Mouse (Mus musculus) T-helper 2 cell (primary cell): ENCODE results near the gene Tctex1d4.

ENCODE experiments used
- in situ Hi-C: fragments of 300-600 bp; cut with MboI, MseI; formaldehyde crosslinking; loops from one replicate; pipeline ENCODE4 v1.15.1; 2025; ENCODE audit warnings: high pct_unique_total_duplicates

The Tctex1d4 gene

DNA sequence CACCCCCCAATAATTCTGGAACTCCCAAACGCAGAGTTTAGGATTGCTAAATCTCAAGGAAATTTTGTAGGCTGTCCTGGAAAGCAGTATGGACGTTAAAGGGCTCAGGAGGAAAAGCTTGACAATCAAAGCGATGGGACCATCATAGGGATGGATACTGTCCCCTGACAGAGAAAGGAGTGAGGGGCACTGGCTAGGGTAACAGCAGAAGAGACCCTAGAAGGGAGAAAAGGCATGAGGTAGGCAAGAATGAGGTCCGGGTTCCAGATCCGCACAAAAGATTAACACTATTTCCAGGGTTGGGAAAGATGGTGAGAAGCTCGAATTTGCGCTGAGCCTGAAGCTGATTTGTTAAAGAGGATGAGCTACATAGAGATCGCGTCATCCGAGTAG, 6.5 kb upstream of the Tctex1d4 start:
- in situ Hi-C loops, result no loop called here

DNA sequence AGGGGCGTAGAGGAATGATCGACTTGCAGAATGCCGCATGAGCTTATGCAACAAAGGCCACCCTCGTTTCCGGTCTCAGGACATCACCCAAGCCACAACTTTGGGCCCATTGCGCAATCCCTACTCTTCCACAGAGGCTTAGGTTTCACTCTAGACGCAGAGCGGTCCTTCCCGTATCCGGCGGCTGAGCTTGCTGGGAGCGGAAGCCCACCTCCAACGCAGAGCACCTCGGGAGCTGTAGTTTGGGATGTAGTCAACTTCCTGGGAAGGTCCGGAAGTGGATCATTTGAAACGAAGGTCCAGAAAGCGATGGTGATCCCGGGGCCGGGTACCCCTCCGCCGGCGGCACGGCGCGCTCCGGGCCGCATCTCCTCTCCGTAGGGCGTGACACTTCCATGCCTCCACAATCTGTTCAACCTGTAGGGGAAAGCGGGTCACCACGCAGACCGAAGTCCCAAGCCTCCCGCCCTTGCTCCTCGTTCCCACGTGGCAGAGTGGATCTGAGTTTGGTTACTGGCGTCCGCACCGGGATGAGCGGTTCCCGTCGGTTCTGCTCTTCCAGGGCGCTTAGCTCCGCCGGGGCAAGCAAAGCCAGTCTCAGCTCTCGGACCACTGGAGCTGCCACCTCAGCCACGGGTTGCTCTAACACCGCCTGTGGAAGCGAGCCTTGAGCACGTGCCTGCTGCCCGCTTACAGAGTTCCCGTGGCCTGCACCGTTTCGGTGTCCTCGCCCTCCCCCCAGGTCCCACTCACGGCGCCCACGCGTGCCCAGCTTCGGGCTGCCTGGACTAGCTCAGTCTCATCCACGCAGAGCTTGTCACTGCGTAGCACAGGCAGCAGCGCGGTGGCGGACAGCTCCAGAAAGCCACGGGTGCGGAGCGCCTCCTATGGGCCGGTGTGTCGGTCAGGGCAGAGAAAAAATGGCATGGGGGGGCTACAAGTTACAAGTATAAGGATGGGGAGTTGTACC, 5.9 kb upstream of the Tctex1d4 start:
- in situ Hi-C loops, result no loop called here

DNA sequence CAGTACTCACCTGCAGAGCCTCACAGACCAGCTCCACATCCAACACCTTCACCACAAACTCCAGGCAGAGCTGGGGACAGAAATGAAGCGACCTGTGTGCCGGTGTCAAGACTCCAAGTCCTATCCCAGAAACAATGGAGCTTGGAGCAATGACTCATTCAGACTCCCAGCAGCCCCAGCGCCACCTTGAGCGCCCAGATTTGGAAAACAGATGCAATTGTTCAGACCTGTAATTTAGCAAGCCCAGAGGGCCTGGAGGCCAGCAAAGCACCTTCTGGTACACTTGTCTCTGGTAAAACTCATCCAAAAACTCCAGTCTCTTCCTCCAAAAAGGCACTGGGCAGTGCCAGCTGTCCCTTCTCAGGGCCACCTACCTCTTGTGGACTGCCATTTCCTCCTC, 4.4 kb upstream of the Tctex1d4 start:
- in situ Hi-C loops, result no loop called here

DNA sequence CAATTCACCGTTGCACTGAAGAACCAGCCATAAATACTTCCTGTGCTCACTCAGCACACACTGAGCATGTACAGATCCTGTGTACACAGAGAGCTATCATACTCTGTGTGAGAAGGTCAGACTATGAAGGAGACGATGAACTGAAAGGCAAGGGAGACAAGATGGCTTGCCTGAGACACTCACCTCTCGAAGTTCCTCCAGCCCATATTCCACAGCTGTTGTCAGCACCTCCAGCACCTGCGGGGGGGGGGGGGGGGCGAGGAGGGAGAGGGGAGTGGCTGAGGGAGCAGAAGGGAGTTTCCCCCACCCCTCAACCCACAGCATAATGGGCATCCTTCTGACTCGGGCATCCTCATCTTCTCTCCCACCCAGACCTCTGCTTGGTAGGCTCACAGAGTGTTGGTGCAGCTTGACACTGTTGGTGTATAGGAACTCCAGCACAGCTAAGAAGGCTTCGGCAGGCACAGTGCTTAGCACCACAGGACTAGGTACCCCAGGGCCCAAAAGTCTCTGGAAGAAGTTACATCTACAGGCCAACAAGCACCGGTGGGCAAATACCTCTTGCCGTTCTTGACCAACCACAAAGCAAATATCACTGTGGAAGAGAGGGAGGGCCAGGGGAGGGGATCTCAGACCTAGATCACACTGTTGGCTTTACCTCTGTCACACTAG, 2.9 kb upstream of the Tctex1d4 start:
- in situ Hi-C loops, result no loop called here

DNA sequence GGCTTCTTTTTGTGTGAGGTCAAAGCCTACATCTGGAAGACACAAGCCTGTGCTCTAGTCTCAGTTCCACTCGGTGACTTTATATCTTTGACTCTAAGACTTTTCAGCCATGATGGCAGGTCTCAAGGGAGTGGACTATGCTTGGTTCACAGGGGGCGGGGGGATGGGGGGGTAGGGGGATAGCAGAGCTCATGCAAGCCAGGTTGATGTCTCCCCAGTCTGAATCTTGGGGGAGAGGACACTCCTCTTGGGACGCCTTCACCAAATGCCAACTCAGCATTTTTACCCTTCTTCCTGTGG, 2.4 kb upstream of the Tctex1d4 start:
- in situ Hi-C loops, result no loop called here

- in situ Hi-C loops, result no loop called here
Measured at GRCm38 (mm10) chr4:117124518-117125347, 1.9 kb upstream of the Tctex1d4 start.

DNA sequence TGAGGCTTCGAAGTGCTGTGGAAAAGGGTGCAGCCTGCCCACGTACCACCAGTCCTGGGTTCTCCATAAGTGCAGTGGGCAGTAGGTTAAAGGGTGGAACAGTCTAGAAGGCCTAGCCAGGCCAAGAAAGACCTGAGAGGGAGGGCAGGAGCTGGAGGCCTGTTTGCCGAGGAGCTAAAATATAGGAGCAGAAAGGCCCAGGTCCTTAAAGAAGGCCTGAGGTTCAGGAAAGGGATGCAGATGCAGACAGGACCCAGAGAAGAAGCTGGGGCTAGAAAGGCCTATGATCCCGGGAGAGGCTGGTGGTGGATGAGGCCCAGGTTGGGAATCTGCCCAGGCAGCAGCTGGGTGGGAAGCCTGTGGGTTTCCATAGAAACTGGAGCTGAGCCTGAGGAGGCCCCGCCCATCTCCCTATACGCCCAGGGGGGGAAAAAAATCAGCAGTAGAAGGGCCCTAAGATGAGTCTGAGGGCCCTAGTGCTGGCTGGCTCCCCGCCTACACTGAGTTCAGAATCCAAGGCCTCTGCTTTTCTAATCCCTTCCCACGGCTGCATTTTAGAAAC, 1.2 kb upstream of the Tctex1d4 start, which contains the start of gene Btbd19:
Gene Btbd19, minus strand, starts transcription at position 378 of the 562 bp plus-strand sequence.
- in situ Hi-C loops, result no loop called here

DNA sequence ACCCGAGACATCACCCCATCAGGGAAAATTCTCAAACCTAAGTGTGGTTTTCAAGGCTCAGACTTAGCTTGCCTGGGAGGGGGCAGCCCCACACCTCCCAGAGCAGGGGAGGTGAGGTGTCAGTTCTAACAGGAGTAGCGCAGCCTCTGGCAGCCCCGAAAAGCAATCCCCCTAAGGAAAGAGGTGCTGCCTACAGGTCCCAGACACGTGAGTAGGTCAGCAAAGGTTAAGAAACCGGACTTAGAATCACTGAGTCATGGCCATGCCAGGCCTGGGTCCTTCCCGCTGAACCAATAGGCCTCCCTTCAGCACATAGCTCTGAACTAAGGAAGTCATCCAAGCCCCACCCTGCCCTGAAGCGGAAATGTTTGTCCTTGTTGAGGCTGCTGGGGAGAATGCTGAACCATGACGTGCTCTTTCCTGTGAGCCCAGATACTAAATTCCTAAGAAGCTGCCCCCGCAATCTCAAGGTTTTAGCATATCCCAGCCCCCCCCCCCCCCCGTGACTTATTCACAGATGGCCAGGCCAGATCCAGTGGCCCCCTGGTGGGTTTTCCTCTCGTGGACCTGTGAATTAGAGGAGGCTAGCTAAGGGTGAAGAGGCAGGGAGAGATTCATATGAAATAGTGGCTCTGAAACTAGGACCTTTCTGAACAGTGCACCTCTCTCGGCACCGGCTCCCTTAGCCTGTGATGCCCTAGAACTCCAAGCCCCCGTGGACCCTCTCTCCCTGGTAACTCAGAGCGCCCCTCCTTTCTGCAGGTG, 502 bp upstream of the Tctex1d4 start:
- in situ Hi-C loops, result no loop called here

GRCm38 (mm10) chr4:117127991-117128686, 1.5 kb downstream of the Tctex1d4 start:
- in situ Hi-C loops, result no loop called here

GRCm38 (mm10) chr4:117130790-117131189, 4.2 kb downstream of the Tctex1d4 start:
- in situ Hi-C loops, result loop anchor here (5.0 to 10.0 kb wide), 2 partner anchors 133 to 306 kb away; partner anchors contain the start of genes Hectd3 and Hpdl

DNA sequence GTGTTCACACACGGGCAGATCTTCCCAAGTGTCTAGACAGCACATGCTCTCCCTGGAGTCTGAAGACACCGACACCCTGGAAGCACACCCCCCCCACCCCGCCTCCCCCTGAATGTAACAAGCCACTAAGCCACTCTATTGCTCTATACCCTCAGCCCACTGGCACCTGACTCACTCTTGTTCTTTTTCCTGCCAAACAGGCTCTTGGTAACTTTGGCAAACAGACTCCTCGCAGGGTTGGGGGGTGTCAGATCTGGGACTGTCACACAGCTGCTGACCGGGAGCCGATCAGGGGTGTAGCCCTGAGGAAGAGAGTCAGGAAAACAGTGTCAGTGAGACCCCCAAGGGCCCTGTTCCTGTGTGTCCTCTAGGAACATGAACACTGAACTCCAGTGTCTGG, 4.6 kb downstream of the Tctex1d4 start:
- in situ Hi-C loops, result loop anchor here (5.0 to 10.0 kb wide), 2 partner anchors 134 to 306 kb away; partner anchors contain the start of genes Hectd3 and Hpdl

DNA sequence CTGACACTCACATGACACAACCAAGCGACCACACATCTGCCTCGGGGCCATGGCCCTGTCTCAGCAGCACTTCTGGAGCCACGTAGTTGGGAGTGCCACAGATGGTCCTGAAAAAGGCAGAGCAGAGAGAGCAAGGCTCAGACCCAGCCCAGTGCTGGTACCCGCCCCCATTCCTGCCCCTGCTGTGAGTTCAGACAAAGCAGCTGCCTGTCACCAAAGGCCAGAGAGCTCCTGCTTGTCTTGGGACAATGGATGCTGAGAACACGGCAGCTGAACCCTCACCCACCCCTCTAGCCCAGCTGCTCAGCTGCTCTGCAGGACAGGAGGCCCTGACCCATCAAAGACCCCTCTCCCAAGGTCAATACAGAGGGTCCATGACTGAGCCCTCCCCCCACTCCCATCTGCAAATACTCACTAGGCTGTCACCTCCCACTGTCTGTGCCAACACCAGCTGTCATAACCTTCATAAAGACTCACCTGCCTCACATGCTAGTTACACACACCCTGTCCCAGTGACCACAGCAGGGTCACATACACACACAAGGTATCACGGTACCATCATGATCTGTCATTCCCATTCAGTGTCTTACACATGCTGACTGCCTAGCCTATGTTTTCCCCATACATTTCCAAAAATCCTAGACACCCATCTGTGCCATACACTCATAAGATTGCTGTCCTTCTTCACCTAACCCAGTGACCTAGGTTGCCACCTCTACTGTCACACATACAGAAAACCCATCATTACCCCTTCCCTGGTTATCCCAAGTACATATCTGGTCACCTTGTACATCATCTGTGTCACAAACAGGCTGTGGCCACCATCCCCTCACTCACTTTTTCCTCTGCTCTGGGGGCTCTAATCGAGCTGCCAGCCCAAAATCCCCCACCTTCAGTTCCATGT, 5.5 kb downstream of the Tctex1d4 start:
- in situ Hi-C loops, result loop anchor here (5.0 to 10.0 kb wide), 2 partner anchors 135 to 307 kb away; partner anchors contain the start of genes Hectd3 and Hpdl

DNA sequence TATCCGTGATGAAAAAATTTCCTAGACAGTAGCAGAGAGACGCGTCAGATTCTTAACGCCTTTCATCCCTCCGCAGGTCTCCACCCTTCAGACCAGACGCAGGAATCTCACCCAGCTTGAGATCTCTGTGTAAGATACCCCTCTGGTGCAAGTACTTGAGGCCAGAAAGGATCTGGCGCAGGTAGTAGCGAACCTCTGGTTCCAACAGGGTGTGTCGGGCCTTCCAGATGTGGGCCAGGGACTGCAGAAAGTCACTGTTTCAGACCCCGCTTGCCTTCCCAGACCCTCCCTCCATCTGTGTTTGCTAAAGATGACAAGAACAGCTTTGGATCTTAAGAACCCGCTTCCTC, 6.2 kb downstream of the Tctex1d4 start:
- in situ Hi-C loops, result loop anchor here (5.0 to 10.0 kb wide), 2 partner anchors 135 to 308 kb away; partner anchors contain the start of genes Hectd3 and Hpdl

GRCm38 (mm10) chr4:117133366-117133796, 6.8 kb downstream of the Tctex1d4 start:
- in situ Hi-C loops, result loop anchor here (5.0 to 10.0 kb wide), 2 partner anchors 136 to 309 kb away; partner anchors contain the start of genes Hectd3 and Hpdl

- in situ Hi-C loops, result loop anchor here (5.0 to 10.0 kb wide), 2 partner anchors 137 to 309 kb away; partner anchors contain the start of genes Hectd3 and Hpdl
Measured at GRCm38 (mm10) chr4:117133817-117134600, 7.4 kb downstream of the Tctex1d4 start, which contains the start of gene Plk3. Gene Plk3 (minus strand): TSS chr4:117133963.

DNA sequence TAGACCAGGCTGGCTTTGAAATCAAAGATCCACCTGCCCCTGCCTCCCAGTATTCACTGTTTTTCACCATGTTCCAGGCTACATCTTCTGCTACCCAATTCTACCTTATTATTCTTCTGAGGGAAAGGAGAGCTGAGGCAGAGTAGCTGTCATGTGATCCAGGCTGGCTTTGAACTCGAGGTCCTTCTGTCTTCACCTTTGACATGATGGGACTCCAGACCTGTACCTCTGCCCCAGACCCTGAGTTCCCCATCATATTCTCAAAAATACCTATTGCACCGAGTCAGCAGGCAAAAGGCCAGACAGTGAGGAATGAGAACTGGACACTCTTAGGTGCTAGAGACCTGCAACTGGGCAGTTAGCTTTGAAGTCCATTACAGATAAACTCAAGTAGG, 8.0 kb downstream of the Tctex1d4 start:
- in situ Hi-C loops, result loop anchor here (5.0 to 10.0 kb wide), 2 partner anchors 137 to 310 kb away; partner anchors contain the start of genes Hectd3 and Hpdl

- in situ Hi-C loops, result loop anchor here (10.0 kb wide), 1 partner anchor 311 kb away; the partner anchor contains the start of gene Hpdl
Measured at GRCm38 (mm10) chr4:117136034-117136433, 9.4 kb downstream of the Tctex1d4 start.
